Mouse (Mus musculus) CD4-positive, CD25-positive, alpha-beta regulatory T cell, adult 4 months (primary cell): ENCODE results near the gene Mindy2. TPM values are rescaled to one million over a fixed set of nuclear protein-coding genes. Genes with fewer than 3 reads are reported as not detected.
A peak's percentile ranks its signal among the peaks of the same experiment; 100 is the strongest.

Experiments used
- ATAC-seq: one replicate; pipeline ENCODE4 v1.8.0; 2017
- polyA plus RNA-seq, 2 experiments: library from polyadenylated mRNA; unstranded; fragments of 100-300 nt; shearing (Covaris generic); gene quantifications; one replicate each; pipeline ENCODE4 v1.2.1; 2017

Gene Mindy2
- polyA plus RNA-seq, 2 experiments from 2014 or later: 9.1 to 20.3 TPM

- no peak for ATAC-seq
Measured at GRCm38 (mm10) chr9:70666811-70667210, 9.8 kb upstream of the Mindy2 start.

GRCm38 (mm10) chr9:70665372-70666145 is 8.6 kb upstream of the Mindy2 start:
- ATAC-seq: no peak

GRCm38 (mm10) chr9:70664847-70665246 is 7.9 kb upstream of the Mindy2 start:
- ATAC-seq: no peak

GRCm38 (mm10) chr9:70658266-70658665 is 1.3 kb upstream of the Mindy2 start:
- no peak for ATAC-seq

GRCm38 (mm10) chr9:70656130-70657007 is 605 bp downstream of the Mindy2 start, which contains the start of gene Gm10642:
Gene Gm10642, plus strand, starts transcription at chr9:70656251.
- peak; percentile 53 for ATAC-seq

- ATAC-seq: no peak
Measured at GRCm38 (mm10) chr9:70655764-70656129, 1.2 kb downstream of the Mindy2 start.

- no peak for ATAC-seq
Measured at GRCm38 (mm10) chr9:70654496-70654895, 2.5 kb downstream of the Mindy2 start.

GRCm38 (mm10) chr9:70653875-70654274 is 3.1 kb downstream of the Mindy2 start:
- no peak for ATAC-seq

GRCm38 (mm10) chr9:70652221-70652620 is 4.8 kb downstream of the Mindy2 start:
- no peak for ATAC-seq

GRCm38 (mm10) chr9:70650994-70651393 is 6.0 kb downstream of the Mindy2 start:
- ATAC-seq: no peak

- no peak for ATAC-seq
Measured at GRCm38 (mm10) chr9:70650260-70650659, 6.7 kb downstream of the Mindy2 start.

- no peak for ATAC-seq
Measured at GRCm38 (mm10) chr9:70636748-70637147, 20.2 kb downstream of the Mindy2 start.

- ATAC-seq: no peak
Measured at GRCm38 (mm10) chr9:70631665-70632064, 25.3 kb downstream of the Mindy2 start.

- ATAC-seq: no peak
Measured at GRCm38 (mm10) chr9:70629711-70630110, 27.3 kb downstream of the Mindy2 start.

GRCm38 (mm10) chr9:70611026-70611673 is 45.8 kb downstream of the Mindy2 start:
- no peak for ATAC-seq

- ATAC-seq: no peak
Measured at GRCm38 (mm10) chr9:70602186-70602845, 54.7 kb downstream of the Mindy2 start.

- ATAC-seq: no peak
Measured at GRCm38 (mm10) chr9:70598271-70598670, 58.7 kb downstream of the Mindy2 start.

GRCm38 (mm10) chr9:70591486-70591885 is 65.5 kb downstream of the Mindy2 start:
- ATAC-seq: no peak

GRCm38 (mm10) chr9:70590775-70591174 is 66.2 kb downstream of the Mindy2 start:
- ATAC-seq: no peak

GRCm38 (mm10) chr9:70587171-70587570 is 69.8 kb downstream of the Mindy2 start:
- no peak for ATAC-seq

GRCm38 (mm10) chr9:70585172-70585571 is 71.8 kb downstream of the Mindy2 start:
- no peak for ATAC-seq

GRCm38 (mm10) chr9:70584641-70585040 is 72.3 kb downstream of the Mindy2 start:
- ATAC-seq: peak; percentile 53

GRCm38 (mm10) chr9:70580956-70581355 is 76.0 kb downstream of the Mindy2 start:
- ATAC-seq: no peak
